Mouse (Mus musculus) erythroblast, embryonic 14.5 days (primary cell): ENCODE results near the gene Serpina3c.

ENCODE experiments used
- GATA1 ChIP-seq: IDR thresholded peaks from 2 replicates; pipeline ENCODE4 v1.6.1; 2012; ENCODE audit warnings: low read length, inconsistent platforms, mixed read lengths
- TAL1 ChIP-seq: IDR thresholded peaks from 3 replicates; pipeline ENCODE4 v1.6.1; 2012; ENCODE audit warnings: low read length, inconsistent platforms, mixed read lengths

DNA sequence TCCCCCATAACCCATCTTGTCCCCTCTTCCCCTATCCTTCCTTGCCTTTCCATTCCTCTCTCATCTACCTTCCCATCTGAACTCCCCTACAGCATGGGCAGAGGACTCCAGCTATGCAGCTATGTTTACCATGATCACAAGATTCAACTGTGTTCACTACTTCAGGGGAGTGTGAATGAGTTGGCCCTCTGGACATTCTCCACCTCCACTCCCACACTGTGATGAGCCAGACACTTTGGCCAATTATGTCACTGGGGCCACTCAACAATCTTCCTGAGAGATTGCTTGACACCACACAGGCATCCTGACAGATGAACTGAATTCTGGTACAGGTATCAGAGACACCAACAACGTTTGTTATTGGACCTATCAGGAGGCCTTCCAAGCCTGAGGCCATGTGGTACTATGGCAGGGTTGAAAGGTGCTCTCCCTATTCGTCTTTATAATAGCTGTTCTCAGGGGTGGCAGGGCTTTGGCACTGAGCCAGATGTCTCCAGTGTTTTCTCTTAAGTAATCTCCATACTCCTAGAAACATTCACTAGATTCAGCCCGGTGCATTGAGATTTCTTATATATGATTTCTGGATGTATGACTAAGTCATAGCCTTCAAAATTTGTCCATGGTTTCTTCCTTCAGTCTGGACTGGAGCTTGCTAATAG lies 38.6 kb downstream of the Serpina3c start:
- no peak for TF ChIP-seq TAL1
- TF ChIP-seq GATA1: no peak
